Mouse (Mus musculus) lung, embryonic 15.5 days (tissue): ENCODE measurements around the gene C2cd3. TPM values are rescaled to one million over a fixed set of nuclear protein-coding genes. Genes with fewer than 3 reads are reported as not detected.
A peak's percentile ranks its signal among the peaks of the same experiment; 100 is the strongest.
"Not testable (repeated sequence)": the region's sequence is repeated elsewhere in the genome, so short reads cannot be mapped to it uniquely, and the experiment has no call there.

Source experiments
- ATAC-seq: fragments of 200-750 bp; cut with Nextera tagmentation; 2 replicates; pipeline ENCODE4 v1.8.0; 2017; ENCODE audit warnings: moderate number of reproducible peaks, borderline replicate concordance; ENCODE audit not compliant: low FRiP score, low TSS enrichment; ENCODE audit errors: extremely low read depth
- H3K27ac ChIP-seq: fragments of 300-500 bp; sonication (generic); 2 replicates; pipeline ENCODE4 v1.5.1; 2015; ENCODE audit warnings: moderate library complexity, mild to moderate bottlenecking, inconsistent platforms
- H3K27me3 ChIP-seq: fragments of 300-500 bp; sonication (generic); 2 replicates; pipeline ENCODE4 v1.6.1; 2015; ENCODE audit warnings: inconsistent platforms
- H3K36me3 ChIP-seq: fragments of 300-500 bp; sonication (generic); 2 replicates; pipeline ENCODE4 v1.6.1; 2015; ENCODE audit warnings: inconsistent platforms
- H3K4me1 ChIP-seq: fragments of 300-500 bp; sonication (generic); 2 replicates; pipeline ENCODE4 v1.6.1; 2015; ENCODE audit warnings: inconsistent platforms
- H3K4me2 ChIP-seq: fragments of 300-500 bp; sonication (generic); 2 replicates; pipeline ENCODE4 v1.6.1; 2015; ENCODE audit warnings: inconsistent platforms, mild to moderate bottlenecking, moderate library complexity
- H3K4me3 ChIP-seq: fragments of 300-500 bp; sonication (generic); 2 replicates; pipeline ENCODE4 v1.5.1; 2015; ENCODE audit warnings: mild to moderate bottlenecking, inconsistent platforms
- H3K9ac ChIP-seq: fragments of 300-500 bp; sonication (generic); 2 replicates; pipeline ENCODE4 v1.6.1; 2015; ENCODE audit warnings: inconsistent platforms
- H3K9me3 ChIP-seq: fragments of 300-500 bp; sonication (generic); 2 replicates; pipeline ENCODE4 v1.6.1; 2016; ENCODE audit warnings: inconsistent platforms
- WGBS: fragments of 180-500 bp; shearing (Covaris S2); methylation state at CpG from one replicate; pipeline ENCODE4 v1.1.7; 2015; 5-methylcytosine and 5-hydroxymethylcytosine counted together
- polyA plus RNA-seq: library from polyadenylated mRNA; unstranded; fragments of >200 nt; fragmentation: Nextera tagmentation; extraction: Ambion mirVana; gene quantifications from 2 replicates; pipeline ENCODE4 v1.2.1, GENCODE M21; 2015

C2cd3 gene
- polyA plus RNA-seq, 1 experiment from 2014 or later: 20.7 TPM

- Histone ChIP-seq H3K4me3 (no peak overlapping the region), H3K27me3 (no peaks in the 10 kb centered on the region), H3K4me1 (peaks cover 5% of the 10 kb centered on the region; the same call in 1 of the 2 replicates), H3K4me2 (no peak overlapping the region), H3K27ac (no peak overlapping the region), H3K36me3 (no peaks in the 10 kb centered on the region), H3K9ac (no peak overlapping the region), H3K9me3 (no peaks in the 10 kb centered on the region)
- no peak for ATAC-seq
- 71% methylated on average over 9 of the region's 9 CpGs for WGBS
These were observed 101.9 kb downstream of the C2cd3 start for GRCm38 (mm10) chr7:100473846-100474454.

GRCm38 (mm10) chr7:100474680-100475079 lies 102.6 kb downstream of the C2cd3 start:
- Histone ChIP-seq H3K27ac (no peak overlapping the region), H3K9me3 (no peaks in the 10 kb centered on the region), H3K4me2 (no peak overlapping the region), H3K9ac (no peak overlapping the region), H3K27me3 (no peaks in the 10 kb centered on the region), H3K36me3 (no peaks in the 10 kb centered on the region), H3K4me3 (no peak overlapping the region), H3K4me1 (peaks cover 5% of the 10 kb centered on the region; the same call in 1 of the 2 replicates)
- ATAC-seq: no peak
- 33% methylated on average over 1 of the region's 1 CpGs for WGBS

GRCm38 (mm10) chr7:100479100-100479822 lies 107.2 kb downstream of the C2cd3 start:
- Histone ChIP-seq H3K4me2 (no peak overlapping the region), H3K9ac (no peak overlapping the region), H3K4me1 (peaks cover 5% of the 10 kb centered on the region; the same call in 1 of the 2 replicates), H3K4me3 (no peak overlapping the region), H3K27ac (no peak overlapping the region), H3K27me3 (no peaks in the 10 kb centered on the region), H3K36me3 (no peaks in the 10 kb centered on the region), H3K9me3 (no peaks in the 10 kb centered on the region)
- ATAC-seq: no peak
- WGBS: 70% methylated on average over 20 of the region's 20 CpGs

- no peak for ATAC-seq
- peaks cover 2% of the 10 kb centered on the region; the same call in 1 of the 2 replicates for H3K4me1 ChIP-seq
- no peaks in the 10 kb centered on the region for H3K9me3 ChIP-seq
- H3K27me3 ChIP-seq: no peaks in the 10 kb centered on the region
- no peak overlapping the region for H3K27ac ChIP-seq
- H3K36me3 ChIP-seq: no peaks in the 10 kb centered on the region
- no peak overlapping the region for H3K9ac ChIP-seq
- no peak overlapping the region for H3K4me3 ChIP-seq
- 71% methylated on average over 15 of the region's 15 CpGs for WGBS
- H3K4me2 ChIP-seq: no peak overlapping the region
These were observed 107.8 kb downstream of the C2cd3 start for GRCm38 (mm10) chr7:100479823-100480164.

GRCm38 (mm10) chr7:100480175-100480574 lies 108.1 kb downstream of the C2cd3 start:
- no peaks in the 10 kb centered on the region for H3K4me1 ChIP-seq
- H3K9ac ChIP-seq: no peak overlapping the region
- H3K27ac ChIP-seq: no peak overlapping the region
- no peaks in the 10 kb centered on the region for H3K36me3 ChIP-seq
- no peak overlapping the region for H3K4me2 ChIP-seq
- H3K9me3 ChIP-seq: no peaks in the 10 kb centered on the region
- H3K4me3 ChIP-seq: no peak overlapping the region
- no peaks in the 10 kb centered on the region for H3K27me3 ChIP-seq
- WGBS: 76% methylated on average over 17 of the region's 17 CpGs
- ATAC-seq: no peak

GRCm38 (mm10) chr7:100482046-100482445 lies 110.0 kb downstream of the C2cd3 start:
- H3K4me1 ChIP-seq, H3K36me3 ChIP-seq, H3K4me3 ChIP-seq, H3K9ac ChIP-seq, H3K9me3 ChIP-seq, ATAC-seq, H3K27me3 ChIP-seq, H3K4me2 ChIP-seq, H3K27ac ChIP-seq: not testable (repeated sequence)
- 68% methylated on average over 2 of the region's 2 CpGs for WGBS

- H3K4me3 ChIP-seq: no peak overlapping the region
- H3K9ac ChIP-seq: no peak overlapping the region
- H3K36me3 ChIP-seq: no peaks in the 10 kb centered on the region
- no peaks in the 10 kb centered on the region for H3K27me3 ChIP-seq
- 82% methylated on average over 5 of the region's 5 CpGs for WGBS
- no peaks in the 10 kb centered on the region for H3K9me3 ChIP-seq
- peaks cover 10% of the 10 kb centered on the region; the same call in 1 of the 2 replicates for H3K4me1 ChIP-seq
- no peak overlapping the region for H3K4me2 ChIP-seq
- H3K27ac ChIP-seq: no peak overlapping the region
- no peak for ATAC-seq
These were observed 112.5 kb downstream of the C2cd3 start for GRCm38 (mm10) chr7:100484493-100484892.

- no peaks in the 10 kb centered on the region for H3K9me3 ChIP-seq
- H3K4me1 ChIP-seq: peaks cover 10% of the 10 kb centered on the region; the same call in 1 of the 2 replicates
- no peak overlapping the region for H3K27ac ChIP-seq
- no peaks in the 10 kb centered on the region for H3K27me3 ChIP-seq
- no peak for ATAC-seq
- no peak overlapping the region for H3K4me2 ChIP-seq
- no peak overlapping the region for H3K4me3 ChIP-seq
- no peaks in the 10 kb centered on the region for H3K36me3 ChIP-seq
- WGBS: 67% methylated on average over 2 of the region's 2 CpGs
- no peak overlapping the region for H3K9ac ChIP-seq
These were observed 115.3 kb downstream of the C2cd3 start for GRCm38 (mm10) chr7:100487301-100487700.

- no peaks in the 10 kb centered on the region for H3K9me3 ChIP-seq
- H3K4me3 ChIP-seq: no peak overlapping the region
- H3K36me3 ChIP-seq: no peaks in the 10 kb centered on the region
- no peak overlapping the region for H3K9ac ChIP-seq
- H3K27me3 ChIP-seq: no peaks in the 10 kb centered on the region
- peaks cover 20% of the 10 kb centered on the region for H3K4me1 ChIP-seq
- no peak overlapping the region for H3K27ac ChIP-seq
- no peak for ATAC-seq
- 24% methylated on average over 10 of the region's 10 CpGs for WGBS
- 0 out of 2 replicates have a peak overlapping the region, but pooled peaks have one; percentile 3 for H3K4me2 ChIP-seq
These were observed 116.5 kb downstream of the C2cd3 start for GRCm38 (mm10) chr7:100488474-100489048.

GRCm38 (mm10) chr7:100492391-100493116 lies 120.5 kb downstream of the C2cd3 start:
- Histone ChIP-seq H3K9ac (peak overlapping the region; percentile 55), H3K27ac (peak overlapping the region; percentile 86), H3K36me3 (0 out of 2 replicates have a peak, but pooled peaks cover 9% of the 10 kb centered on the region), H3K4me1 (peaks cover 49% of the 10 kb centered on the region), H3K4me2 (peak overlapping the region; percentile 94), H3K4me3 (peak overlapping the region; percentile 57), H3K9me3 (no peaks in the 10 kb centered on the region), H3K27me3 (no peaks in the 10 kb centered on the region)
- peak; percentile 68 for ATAC-seq
- 4% methylated on average over 33 of the region's 36 CpGs for WGBS

- ATAC-seq: peak; percentile 76
- Histone ChIP-seq H3K4me2 (peak within 1 kb of the TSS; percentile 94), H3K27me3 (no peaks in the 10 kb centered on the region), H3K36me3 (peaks cover 14% of the 10 kb centered on the region; the same call in 1 of the 2 replicates), H3K4me1 (peaks cover 47% of the 10 kb centered on the region), H3K9ac (peak within 1 kb of the TSS; percentile 55), H3K4me3 (peak within 1 kb of the TSS; percentile 57), H3K27ac (peak within 1 kb of the TSS; percentile 86), H3K9me3 (no peaks in the 10 kb centered on the region)
- under 1% methylated on average over 25 of the region's 27 CpGs for WGBS
These were observed 121.1 kb downstream of the C2cd3 start, which contains the start of gene Ucp2 for GRCm38 (mm10) chr7:100493117-100493483. Ucp2 (plus strand) TSS chr7:100493337.
